Mouse (Mus musculus): ENCODE data around the gene Tes. TPM values are rescaled to one million over a fixed set of nuclear protein-coding genes. Genes with fewer than 3 reads are reported as not detected.
A peak's percentile ranks its signal among the peaks of the same experiment; 100 is the strongest.

The Tes gene
- polyA plus RNA-seq, 1 experiment from 2014 or later, result 70.8 TPM

- Histone ChIP-seq H3K27me3 (ENCODE audit: insufficient read depth, low read length) (no peaks in the 10 kb centered on the region), H3K27ac (no peak overlapping the region), H3K4me2 (ENCODE audit: low read length) (no peak overlapping the region), H3K4me1 (replicated peaks; ENCODE audit: insufficient read depth, low read length) (no peaks in the 10 kb centered on the region), H3K36me3 (ENCODE audit: insufficient read depth, low read length) (0 out of 2 replicates have a peak, but pooled peaks cover 3% of the 10 kb centered on the region), H3K9ac (ENCODE audit: low read depth, low read length) (no peak overlapping the region), H3K9me3 (replicated peaks; ENCODE audit: low read length) (no peaks in the 10 kb centered on the region), H3K4me3 (replicated peaks; ENCODE audit: low read depth, low read length) (no peak overlapping the region)
- TF ChIP-seq CTCF (IDR thresholded peaks at IDR 0.05; ENCODE audit: low read depth), result peak; percentile 94
- ATAC-seq (replicated peaks; ENCODE audit: low FRiP score, low read depth) (no peak), DNase-seq (ENCODE audit: low spot score) (peak; percentile 84)
Observed at GRCm38 (mm10) chr6:17105714-17106113, 40.8 kb downstream of the Tes start.

GRCm38 (mm10) chr6:17106493-17106892 lies 41.5 kb downstream of the Tes start:
- no peaks in the 10 kb centered on the region for H3K9me3 ChIP-seq (replicated peaks; ENCODE audit: low read length)
- H3K4me3 ChIP-seq (replicated peaks; ENCODE audit: low read depth, low read length), result no peak overlapping the region
- 0 out of 2 replicates have a peak, but pooled peaks cover 3% of the 10 kb centered on the region for H3K36me3 ChIP-seq (ENCODE audit: insufficient read depth, low read length)
- H3K4me1 ChIP-seq (replicated peaks; ENCODE audit: insufficient read depth, low read length), result no peaks in the 10 kb centered on the region
- no peak overlapping the region for H3K27ac ChIP-seq
- H3K27me3 ChIP-seq (ENCODE audit: insufficient read depth, low read length), result no peaks in the 10 kb centered on the region
- DNase-seq (ENCODE audit: low spot score), result no peak
- TF ChIP-seq CTCF (IDR thresholded peaks at IDR 0.05; ENCODE audit: low read depth), result no peak
- H3K4me2 ChIP-seq (ENCODE audit: low read length), result no peak overlapping the region
- ATAC-seq (replicated peaks; ENCODE audit: low FRiP score, low read depth), result no peak
- no peak overlapping the region for H3K9ac ChIP-seq (ENCODE audit: low read depth, low read length)
- WGBS, result 95% methylated on average over 5 of the region's 5 CpGs

- no peak overlapping the region for H3K9ac ChIP-seq (ENCODE audit: low read depth, low read length)
- WGBS, result 75% methylated on average over 4 of the region's 4 CpGs
- no peaks in the 10 kb centered on the region for H3K4me1 ChIP-seq (replicated peaks; ENCODE audit: insufficient read depth, low read length)
- DNase-seq (ENCODE audit: low spot score) (no peak), ATAC-seq (replicated peaks; ENCODE audit: low FRiP score, low read depth) (no peak)
- no peak overlapping the region for H3K4me2 ChIP-seq (ENCODE audit: low read length)
- no peak overlapping the region for H3K4me3 ChIP-seq (replicated peaks; ENCODE audit: low read depth, low read length)
- H3K27me3 ChIP-seq (ENCODE audit: insufficient read depth, low read length), result no peaks in the 10 kb centered on the region
- H3K9me3 ChIP-seq (replicated peaks; ENCODE audit: low read length), result no peaks in the 10 kb centered on the region
- TF ChIP-seq CTCF (IDR thresholded peaks at IDR 0.05; ENCODE audit: low read depth), result no peak
- 0 out of 2 replicates have a peak, but pooled peaks cover 3% of the 10 kb centered on the region for H3K36me3 ChIP-seq (ENCODE audit: insufficient read depth, low read length)
- no peak overlapping the region for H3K27ac ChIP-seq
Observed at GRCm38 (mm10) chr6:17109204-17109603, 44.3 kb downstream of the Tes start.

- no peak for ATAC-seq (replicated peaks; ENCODE audit: low FRiP score, low read depth)
Observed at GRCm38 (mm10) chr6:17110564-17111100, 45.7 kb downstream of the Tes start.

GRCm38 (mm10) chr6:17112081-17112480 lies 47.1 kb downstream of the Tes start:
- Histone ChIP-seq H3K9ac (ENCODE audit: low read depth, low read length) (no peak overlapping the region), H3K4me3 (replicated peaks; ENCODE audit: low read depth, low read length) (no peak overlapping the region), H3K9me3 (replicated peaks; ENCODE audit: low read length) (no peaks in the 10 kb centered on the region), H3K27ac (no peak overlapping the region), H3K4me1 (replicated peaks; ENCODE audit: insufficient read depth, low read length) (no peaks in the 10 kb centered on the region), H3K36me3 (ENCODE audit: insufficient read depth, low read length) (no peaks in the 10 kb centered on the region), H3K4me2 (ENCODE audit: low read length) (no peak overlapping the region), H3K27me3 (ENCODE audit: insufficient read depth, low read length) (no peaks in the 10 kb centered on the region)
- ATAC-seq (replicated peaks; ENCODE audit: low FRiP score, low read depth) (no peak), DNase-seq (ENCODE audit: low spot score) (no peak)
- TF ChIP-seq CTCF (IDR thresholded peaks at IDR 0.05; ENCODE audit: low read depth), result no peak
- 88% methylated on average over 1 of the region's 1 CpGs for WGBS

More at GRCm38 (mm10) chr6:17110564-17111100, 45.7 kb downstream of the Tes start:
- H3K4me3 ChIP-seq (replicated peaks; ENCODE audit: low read depth, low read length), result no peak overlapping the region
- 52% methylated on average over 6 of the region's 6 CpGs for WGBS
- H3K4me1 ChIP-seq (replicated peaks; ENCODE audit: insufficient read depth, low read length), result no peaks in the 10 kb centered on the region
- H3K27me3 ChIP-seq (ENCODE audit: insufficient read depth, low read length), result no peaks in the 10 kb centered on the region
- H3K4me2 ChIP-seq (ENCODE audit: low read length), result no peak overlapping the region
- H3K9ac ChIP-seq (ENCODE audit: low read depth, low read length), result no peak overlapping the region
- DNase-seq (ENCODE audit: low spot score), result peak; percentile 70
- H3K9me3 ChIP-seq (replicated peaks; ENCODE audit: low read length), result no peaks in the 10 kb centered on the region
- no peak overlapping the region for H3K27ac ChIP-seq
- no peaks in the 10 kb centered on the region for H3K36me3 ChIP-seq (ENCODE audit: insufficient read depth, low read length)
- TF ChIP-seq CTCF (IDR thresholded peaks at IDR 0.05; ENCODE audit: low read depth), result peak; percentile 67

- TF ChIP-seq CTCF (IDR thresholded peaks at IDR 0.05; ENCODE audit: low read depth), result no peak
- 86% methylated on average over 2 of the region's 2 CpGs for WGBS
- DNase-seq (ENCODE audit: low spot score) (no peak), ATAC-seq (replicated peaks; ENCODE audit: low FRiP score, low read depth) (no peak)
- Histone ChIP-seq H3K4me2 (ENCODE audit: low read length) (no peak overlapping the region), H3K9me3 (replicated peaks; ENCODE audit: low read length) (no peaks in the 10 kb centered on the region), H3K36me3 (ENCODE audit: insufficient read depth, low read length) (no peaks in the 10 kb centered on the region), H3K27me3 (ENCODE audit: insufficient read depth, low read length) (no peaks in the 10 kb centered on the region), H3K4me3 (replicated peaks; ENCODE audit: low read depth, low read length) (no peak overlapping the region), H3K9ac (ENCODE audit: low read depth, low read length) (no peak overlapping the region), H3K27ac (no peak overlapping the region), H3K4me1 (replicated peaks; ENCODE audit: insufficient read depth, low read length) (no peaks in the 10 kb centered on the region)
Observed at GRCm38 (mm10) chr6:17112990-17113389, 48.0 kb downstream of the Tes start.

- Histone ChIP-seq H3K4me2 (ENCODE audit: low read length) (no peak overlapping the region), H3K9ac (ENCODE audit: low read depth, low read length) (no peak overlapping the region), H3K36me3 (ENCODE audit: insufficient read depth, low read length) (no peaks in the 10 kb centered on the region), H3K4me1 (replicated peaks; ENCODE audit: insufficient read depth, low read length) (no peaks in the 10 kb centered on the region), H3K27me3 (ENCODE audit: insufficient read depth, low read length) (no peaks in the 10 kb centered on the region), H3K4me3 (replicated peaks; ENCODE audit: low read depth, low read length) (no peak overlapping the region), H3K9me3 (replicated peaks; ENCODE audit: low read length) (no peaks in the 10 kb centered on the region), H3K27ac (no peak overlapping the region)
- TF ChIP-seq CTCF (IDR thresholded peaks at IDR 0.05; ENCODE audit: low read depth), result no peak
- DNase-seq (ENCODE audit: low spot score) (no peak), ATAC-seq (replicated peaks; ENCODE audit: low FRiP score, low read depth) (no peak)
- WGBS, result 76% methylated on average over 5 of the region's 5 CpGs
Observed at GRCm38 (mm10) chr6:17114588-17114987, 49.6 kb downstream of the Tes start.

Measured in kidney, postnatal 0 days (tissue).